Mouse (Mus musculus): ENCODE data around the gene Msgn1. TPM values are rescaled to one million over a fixed set of nuclear protein-coding genes. Genes with fewer than 3 reads are reported as not detected.

Gene Msgn1
- polyA plus RNA-seq, 1 experiment from 2014 or later, result not detected

GRCm38 (mm10) chr12:11196830-11197229, 11.9 kb downstream of the Msgn1 start:
- Histone ChIP-seq H3K4me2 (no peak overlapping the region), H3K27ac (replicated peaks) (no peak overlapping the region), H3K9me3 (replicated peaks) (no peaks in the 10 kb centered on the region), H3K9ac (replicated peaks) (no peak overlapping the region), H3K4me3 (replicated peaks) (no peak overlapping the region), H3K27me3 (replicated peaks) (no peaks in the 10 kb centered on the region), H3K36me3 (no peaks in the 10 kb centered on the region), H3K4me1 (peaks cover 6% of the 10 kb centered on the region; the same call in 1 of the 2 replicates)
- WGBS, result 60% methylated on average over 5 of the region's 5 CpGs
- ATAC-seq (ENCODE audit: low FRiP score), result no peak

GRCm38 (mm10) chr12:11196142-11196597, 12.6 kb downstream of the Msgn1 start:
- no peak overlapping the region for H3K27ac ChIP-seq (replicated peaks)
- 11% methylated on average over 19 of the region's 19 CpGs for WGBS
- no peaks in the 10 kb centered on the region for H3K27me3 ChIP-seq (replicated peaks)
- peak overlapping the region; percentile 16; the same call in 1 of the 2 replicates for H3K4me3 ChIP-seq (replicated peaks)
- ATAC-seq (ENCODE audit: low FRiP score), result peak; percentile 50; the same call in 1 of the 2 replicates
- no peak overlapping the region for H3K9ac ChIP-seq (replicated peaks)
- no peaks in the 10 kb centered on the region for H3K36me3 ChIP-seq
- H3K4me2 ChIP-seq, result peak overlapping the region; percentile 53
- peaks cover 6% of the 10 kb centered on the region; the same call in 1 of the 2 replicates for H3K4me1 ChIP-seq
- H3K9me3 ChIP-seq (replicated peaks), result no peaks in the 10 kb centered on the region

GRCm38 (mm10) chr12:11195031-11195430, 13.7 kb downstream of the Msgn1 start:
- Histone ChIP-seq H3K4me2 (no peak overlapping the region), H3K27me3 (replicated peaks) (no peaks in the 10 kb centered on the region), H3K4me1 (peaks cover 6% of the 10 kb centered on the region; the same call in 1 of the 2 replicates), H3K9ac (replicated peaks) (no peak overlapping the region), H3K27ac (replicated peaks) (no peak overlapping the region), H3K36me3 (no peaks in the 10 kb centered on the region), H3K4me3 (replicated peaks) (no peak overlapping the region), H3K9me3 (replicated peaks) (no peaks in the 10 kb centered on the region)
- ATAC-seq (ENCODE audit: low FRiP score), result no peak
- 90% methylated on average over 1 of the region's 1 CpGs for WGBS

GRCm38 (mm10) chr12:11178486-11179154, 30.2 kb downstream of the Msgn1 start:
- peaks cover 4% of the 10 kb centered on the region; the same call in 1 of the 2 replicates for H3K27me3 ChIP-seq (replicated peaks)
- H3K36me3 ChIP-seq, result no peaks in the 10 kb centered on the region
- H3K9me3 ChIP-seq (replicated peaks), result no peaks in the 10 kb centered on the region
- H3K4me3 ChIP-seq (replicated peaks), result no peak overlapping the region
- 27% methylated on average over 11 of the region's 11 CpGs for WGBS
- peak; percentile 96 for ATAC-seq (ENCODE audit: low FRiP score)
- peaks cover 5% of the 10 kb centered on the region for H3K4me1 ChIP-seq
- H3K9ac ChIP-seq (replicated peaks), result no peak overlapping the region
- H3K27ac ChIP-seq (replicated peaks), result no peak overlapping the region
- H3K4me2 ChIP-seq, result peak overlapping the region; percentile 48

GRCm38 (mm10) chr12:11177408-11178394, 31.1 kb downstream of the Msgn1 start:
- 0 out of 2 replicates have a peak, but pooled peaks have one; percentile 18 for ATAC-seq (ENCODE audit: low FRiP score)
- H3K4me3 ChIP-seq (replicated peaks), result no peak overlapping the region
- no peaks in the 10 kb centered on the region for H3K9me3 ChIP-seq (replicated peaks)
- H3K27me3 ChIP-seq (replicated peaks), result peaks cover 4% of the 10 kb centered on the region; the same call in 1 of the 2 replicates
- no peaks in the 10 kb centered on the region for H3K36me3 ChIP-seq
- 55% methylated on average over 5 of the region's 5 CpGs for WGBS
- H3K9ac ChIP-seq (replicated peaks), result no peak overlapping the region
- peaks cover 5% of the 10 kb centered on the region for H3K4me1 ChIP-seq
- no peak overlapping the region for H3K27ac ChIP-seq (replicated peaks)
- peak overlapping the region; percentile 48 for H3K4me2 ChIP-seq

GRCm38 (mm10) chr12:11158670-11159069, 50.1 kb downstream of the Msgn1 start:
- no peaks in the 10 kb centered on the region for H3K27me3 ChIP-seq (replicated peaks)
- H3K9ac ChIP-seq (replicated peaks), result no peak overlapping the region
- WGBS, result 92% methylated on average over 3 of the region's 3 CpGs
- ATAC-seq (ENCODE audit: low FRiP score), result no peak
- no peaks in the 10 kb centered on the region for H3K36me3 ChIP-seq
- H3K9me3 ChIP-seq (replicated peaks), result no peaks in the 10 kb centered on the region
- no peak overlapping the region for H3K4me3 ChIP-seq (replicated peaks)
- H3K4me1 ChIP-seq, result no peaks in the 10 kb centered on the region
- H3K4me2 ChIP-seq, result no peak overlapping the region
- no peak overlapping the region for H3K27ac ChIP-seq (replicated peaks)

Other genes starting within 250 kb of the Msgn1 start
- gene Kcns3, start 57.9 kb downstream of the Msgn1 start, polyA plus RNA-seq (2015; fragmentation: Nextera tagmentation; extraction: Ambion mirVana), result 2.1 and 2.3 TPM in 2 replicates
- 1.9 and 3.3 TPM in 2 replicates for gene Gen1, start 56.8 kb upstream of the Msgn1 start, polyA plus RNA-seq (2015; fragmentation: Nextera tagmentation; extraction: Ambion mirVana)
- gene Smc6, start 56.9 kb upstream of the Msgn1 start, polyA plus RNA-seq (2015; fragmentation: Nextera tagmentation; extraction: Ambion mirVana), result 113 and 124 TPM in 2 replicates
- gene Vsnl1, start 227.6 kb upstream of the Msgn1 start, polyA plus RNA-seq (2015; fragmentation: Nextera tagmentation; extraction: Ambion mirVana), result 142 and 148 TPM in 2 replicates
- 0.28 and 0.36 TPM in 2 replicates for gene Rad51ap2, start 247.1 kb upstream of the Msgn1 start, polyA plus RNA-seq (2015; fragmentation: Nextera tagmentation; extraction: Ambion mirVana)

Data from neural tube, embryonic 15.5 days (tissue).